Mouse (Mus musculus): ENCODE data around the gene Selenoh. TPM values are rescaled to one million over a fixed set of nuclear protein-coding genes. Genes with fewer than 3 reads are reported as not detected.
A peak's percentile ranks its signal among the peaks of the same experiment; 100 is the strongest.

Gene Selenoh
- total and polyA plus RNA-seq, 3 experiments: 19.6 to 28.0 (median 21.8) TPM

DNA sequence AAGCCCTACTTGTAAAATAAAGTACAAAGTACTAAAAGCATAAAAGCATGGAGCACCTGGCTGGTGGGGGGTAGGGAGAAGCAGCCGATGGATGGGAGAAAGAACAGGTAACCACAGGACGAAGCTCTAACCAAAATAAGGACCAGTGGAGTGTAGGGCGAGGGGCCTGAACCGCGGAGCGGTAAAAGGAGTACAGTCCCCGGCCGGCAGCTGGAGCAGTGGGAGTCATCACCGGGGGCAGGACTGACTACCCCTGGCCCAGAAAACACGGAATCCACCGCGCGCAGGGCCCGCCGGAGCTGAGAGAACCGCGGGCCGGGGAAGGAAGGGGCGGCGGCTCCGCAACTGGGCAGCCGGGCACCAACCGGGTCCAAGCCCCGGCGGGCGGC, 43.8 kb upstream of the Selenoh start:
- intact Hi-C loops (cut with DNase I): loop anchor here (2.0 kb wide), 1 partner anchor 36 kb away; the partner anchor contains the start of genes Gm28635, Med19 and Tmx2
- H3K4me1 ChIP-seq (ENCODE audit: control insufficient read depth, insufficient read depth, low read length): peaks cover 2% of the 10 kb centered on the region
- no peak for DNase-seq
- no peaks in the 10 kb centered on the region for H3K27me3 ChIP-seq (ENCODE audit: control insufficient read depth, insufficient read depth, low read length)
- peak overlapping the region; percentile 95 for H3K9ac ChIP-seq (ENCODE audit: low read depth, low read length)
- H3K36me3 ChIP-seq (ENCODE audit: control insufficient read depth, insufficient read depth, low read length): peaks cover 12% of the 10 kb centered on the region
- WGBS: under 1% methylated on average over 26 of the region's 26 CpGs
- H3K79me2 ChIP-seq (replicated peaks; ENCODE audit: control insufficient read depth, insufficient read depth, low read length): peaks cover 1% of the 10 kb centered on the region; the same call in 1 of the 2 replicates
- peak overlapping the region; percentile 99 for H3K27ac ChIP-seq
- H3K4me3 ChIP-seq: peak overlapping the region; percentile 97
- no peak for TF ChIP-seq EP300 (IDR thresholded peaks at IDR 0.05; ENCODE audit: insufficient read depth, low read depth, low read length)
- TF ChIP-seq POLR2A (IDR thresholded peaks at IDR 0.05; ENCODE audit: insufficient read depth, low read depth, low read length): no peak
- no peak for TF ChIP-seq CTCF (IDR thresholded peaks at IDR 0.05)

GRCm38 (mm10) chr2:84711898-84712297, 41.3 kb upstream of the Selenoh start:
- 83% methylated on average over 2 of the region's 2 CpGs for WGBS
- no peak for DNase-seq
- H3K9ac ChIP-seq (ENCODE audit: low read depth, low read length): no peak overlapping the region
- H3K27ac ChIP-seq: no peak overlapping the region
- peaks cover 3% of the 10 kb centered on the region for H3K79me2 ChIP-seq (replicated peaks; ENCODE audit: control insufficient read depth, insufficient read depth, low read length)
- no peak overlapping the region for H3K4me3 ChIP-seq
- peaks cover 29% of the 10 kb centered on the region for H3K36me3 ChIP-seq (ENCODE audit: control insufficient read depth, insufficient read depth, low read length)
- H3K27me3 ChIP-seq (ENCODE audit: control insufficient read depth, insufficient read depth, low read length): no peaks in the 10 kb centered on the region
- H3K4me1 ChIP-seq (ENCODE audit: control insufficient read depth, insufficient read depth, low read length): peaks cover 2% of the 10 kb centered on the region
- TF ChIP-seq POLR2A (IDR thresholded peaks at IDR 0.05; ENCODE audit: insufficient read depth, low read depth, low read length): no peak
- TF ChIP-seq EP300 (IDR thresholded peaks at IDR 0.05; ENCODE audit: insufficient read depth, low read depth, low read length): no peak
- no peak for TF ChIP-seq CTCF (IDR thresholded peaks at IDR 0.05)
- intact Hi-C loops (cut with DNase I): no loop called here

- DNase-seq: no peak
- 84% methylated on average over 1 of the region's 1 CpGs for WGBS
- Histone ChIP-seq H3K36me3 (ENCODE audit: control insufficient read depth, insufficient read depth, low read length) (peaks cover 39% of the 10 kb centered on the region), H3K27ac (no peak overlapping the region), H3K79me2 (replicated peaks; ENCODE audit: control insufficient read depth, insufficient read depth, low read length) (peaks cover 3% of the 10 kb centered on the region), H3K4me3 (no peak overlapping the region), H3K27me3 (ENCODE audit: control insufficient read depth, insufficient read depth, low read length) (no peaks in the 10 kb centered on the region), H3K4me1 (ENCODE audit: control insufficient read depth, insufficient read depth, low read length) (no peaks in the 10 kb centered on the region; the same call in 1 of the 2 replicates), H3K9ac (ENCODE audit: low read depth, low read length) (no peak overlapping the region)
- TF ChIP-seq EP300 (IDR thresholded peaks at IDR 0.05; ENCODE audit: insufficient read depth, low read depth, low read length) (no peak), POLR2A (IDR thresholded peaks at IDR 0.05; ENCODE audit: insufficient read depth, low read depth, low read length) (no peak), CTCF (IDR thresholded peaks at IDR 0.05) (no peak)
- intact Hi-C loops (cut with DNase I): no loop called here
Measured at GRCm38 (mm10) chr2:84707523-84707922, 37.0 kb upstream of the Selenoh start.

DNA sequence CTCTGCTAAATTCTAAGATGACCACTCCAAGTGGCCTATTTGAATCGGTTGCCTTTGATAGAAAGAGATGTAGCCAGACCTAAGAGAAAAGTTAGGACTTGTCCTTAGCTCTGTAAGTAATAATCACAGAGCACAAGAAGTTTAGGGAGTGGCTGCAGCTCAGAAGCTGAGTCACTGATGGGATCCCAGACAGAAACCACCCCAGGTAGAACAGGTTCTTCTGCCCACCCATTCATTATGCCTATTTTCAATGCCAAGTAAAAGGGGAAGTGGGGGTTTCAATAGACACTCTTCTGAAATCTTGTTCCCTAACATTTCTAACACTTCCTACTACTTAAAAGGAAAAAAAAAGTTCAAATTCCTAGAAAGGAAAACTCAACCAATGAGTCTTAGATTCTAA, 34.7 kb upstream of the Selenoh start:
- Histone ChIP-seq H3K27ac (no peak overlapping the region), H3K27me3 (ENCODE audit: control insufficient read depth, insufficient read depth, low read length) (no peaks in the 10 kb centered on the region), H3K4me3 (no peak overlapping the region), H3K9ac (ENCODE audit: low read depth, low read length) (no peak overlapping the region), H3K79me2 (replicated peaks; ENCODE audit: control insufficient read depth, insufficient read depth, low read length) (peaks cover 1% of the 10 kb centered on the region), H3K4me1 (ENCODE audit: control insufficient read depth, insufficient read depth, low read length) (no peaks in the 10 kb centered on the region; the same call in 1 of the 2 replicates), H3K36me3 (ENCODE audit: control insufficient read depth, insufficient read depth, low read length) (peaks cover 33% of the 10 kb centered on the region)
- no peak for TF ChIP-seq EP300 (IDR thresholded peaks at IDR 0.05; ENCODE audit: insufficient read depth, low read depth, low read length)
- TF ChIP-seq POLR2A (IDR thresholded peaks at IDR 0.05; ENCODE audit: insufficient read depth, low read depth, low read length): no peak
- no peak for TF ChIP-seq CTCF (IDR thresholded peaks at IDR 0.05)
- 84% methylated on average over 1 of the region's 1 CpGs for WGBS
- intact Hi-C loops (cut with DNase I): no loop called here
- DNase-seq: no peak

- Histone ChIP-seq H3K27me3 (ENCODE audit: control insufficient read depth, insufficient read depth, low read length) (no peaks in the 10 kb centered on the region), H3K4me1 (ENCODE audit: control insufficient read depth, insufficient read depth, low read length) (no peaks in the 10 kb centered on the region; the same call in 1 of the 2 replicates), H3K4me3 (no peak overlapping the region), H3K27ac (0 out of 2 replicates have a peak overlapping the region, but pooled peaks have one; percentile 6), H3K79me2 (replicated peaks; ENCODE audit: control insufficient read depth, insufficient read depth, low read length) (peaks cover 1% of the 10 kb centered on the region), H3K36me3 (ENCODE audit: control insufficient read depth, insufficient read depth, low read length) (peaks cover 29% of the 10 kb centered on the region), H3K9ac (ENCODE audit: low read depth, low read length) (no peak overlapping the region)
- intact Hi-C loops (cut with DNase I): no loop called here
- no peak for DNase-seq
- TF ChIP-seq POLR2A (IDR thresholded peaks at IDR 0.05; ENCODE audit: insufficient read depth, low read depth, low read length): no peak
- no peak for TF ChIP-seq CTCF (IDR thresholded peaks at IDR 0.05)
- no peak for TF ChIP-seq EP300 (IDR thresholded peaks at IDR 0.05; ENCODE audit: insufficient read depth, low read depth, low read length)
- 45% methylated on average over 5 of the region's 5 CpGs for WGBS
Measured at GRCm38 (mm10) chr2:84704329-84704728, 33.8 kb upstream of the Selenoh start.

DNA sequence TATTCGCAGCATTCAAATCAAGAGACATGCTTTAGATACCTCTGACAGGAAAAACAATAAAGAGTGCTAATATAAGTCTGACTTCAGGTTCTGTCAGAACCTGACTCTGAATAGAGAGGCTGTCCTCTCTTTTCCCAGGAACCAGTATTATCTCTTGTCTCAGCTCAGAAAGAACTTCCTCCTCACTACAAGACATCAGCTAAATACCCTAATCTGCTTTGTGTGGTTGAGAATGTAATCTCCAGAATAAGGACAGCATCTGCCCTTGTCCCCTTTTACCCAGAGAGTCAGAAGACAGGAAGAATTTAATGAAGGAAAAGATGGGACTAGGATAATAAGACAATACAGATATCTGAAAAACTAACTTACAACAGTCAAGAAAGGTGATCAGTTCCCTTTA, 32.9 kb upstream of the Selenoh start:
- Histone ChIP-seq H3K9ac (ENCODE audit: low read depth, low read length) (no peak overlapping the region), H3K36me3 (ENCODE audit: control insufficient read depth, insufficient read depth, low read length) (peaks cover 20% of the 10 kb centered on the region), H3K27me3 (ENCODE audit: control insufficient read depth, insufficient read depth, low read length) (no peaks in the 10 kb centered on the region), H3K4me3 (no peak overlapping the region), H3K79me2 (replicated peaks; ENCODE audit: control insufficient read depth, insufficient read depth, low read length) (peaks cover under 1% of the 10 kb centered on the region), H3K4me1 (ENCODE audit: control insufficient read depth, insufficient read depth, low read length) (no peaks in the 10 kb centered on the region; the same call in 1 of the 2 replicates), H3K27ac (no peak overlapping the region)
- 78% methylated on average over 1 of the region's 1 CpGs for WGBS
- no peak for TF ChIP-seq CTCF (IDR thresholded peaks at IDR 0.05)
- TF ChIP-seq POLR2A (IDR thresholded peaks at IDR 0.05; ENCODE audit: insufficient read depth, low read depth, low read length): no peak
- TF ChIP-seq EP300 (IDR thresholded peaks at IDR 0.05; ENCODE audit: insufficient read depth, low read depth, low read length): no peak
- intact Hi-C loops (cut with DNase I): no loop called here
- DNase-seq: no peak

Measured in heart, adult 2 months (tissue).